Mouse (Mus musculus) erythroblast, embryonic 14.5 days (primary cell): Measurements from ENCODE around the gene Ptprz1.

Experiments
- GATA1 ChIP-seq: IDR thresholded peaks from 2 replicates; pipeline ENCODE4 v1.6.1; 2012; ENCODE audit warnings: low read length, inconsistent platforms, mixed read lengths
- TAL1 ChIP-seq: IDR thresholded peaks from 3 replicates; pipeline ENCODE4 v1.6.1; 2012; ENCODE audit warnings: low read length, inconsistent platforms, mixed read lengths

GRCm38 (mm10) chr6:22889333-22889732 lies 14.0 kb downstream of the Ptprz1 start:
- TF ChIP-seq GATA1 (no peak), TAL1 (no peak)
